Mouse (Mus musculus) hindbrain, embryonic 12.5 days (tissue): ENCODE measurements around the gene Rbm45. TPM values are rescaled to one million over a fixed set of nuclear protein-coding genes. Genes with fewer than 3 reads are reported as not detected.

Source experiments
- polyA plus RNA-seq: library from polyadenylated mRNA; unstranded; fragments of >200 nt; fragmentation: Nextera tagmentation; extraction: Ambion mirVana; gene quantifications from 2 replicates; pipeline ENCODE4 v1.2.1, GENCODE M21; 2016

Rbm45 gene
- polyA plus RNA-seq, 1 experiment from 2014 or later, result 18.4 TPM

Other genes with a start within 250 kb of the Rbm45 start
- gene Pde11a, start 31.2 kb upstream of the Rbm45 start, polyA plus RNA-seq, result 0.18 and 0.46 TPM in 2 replicates
- gene Cyct, start 9.5 kb upstream of the Rbm45 start, polyA plus RNA-seq, result 0.51 TPM in 1 of 2 replicates, not detected in the other
- gene Osbpl6, start 36.5 kb downstream of the Rbm45 start, polyA plus RNA-seq, result 24.0 and 24.5 TPM in 2 replicates